Mouse (Mus musculus): Measurements from ENCODE around the gene Ywhag.

Gene Ywhag

GRCm38 (mm10) chr5:135911633-135912220 is 22.7 kb downstream of the Ywhag start:
- DNase-seq (ENCODE audit: low spot score) = no peak

DNA sequence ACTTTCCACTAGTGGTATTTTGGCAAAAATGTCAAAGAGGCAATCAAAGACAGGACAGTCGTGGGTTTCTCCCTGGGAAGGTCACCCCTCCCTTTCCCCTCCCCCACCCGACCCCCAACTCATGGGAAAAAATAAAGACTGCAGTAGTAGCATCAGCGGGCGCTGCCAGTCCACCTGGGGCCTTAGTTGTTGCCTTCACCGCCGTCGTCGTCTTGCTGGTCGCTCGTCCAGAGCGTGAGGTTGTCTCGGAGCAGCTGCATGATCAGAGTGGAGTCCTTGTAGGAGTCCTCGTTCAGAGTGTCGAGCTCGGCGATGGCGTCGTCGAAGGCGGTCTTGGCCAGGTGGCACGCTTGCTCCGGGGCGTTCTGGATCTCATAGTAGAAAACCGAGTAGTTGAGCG is 23.6 kb downstream of the Ywhag start:
- DNase-seq (ENCODE audit: low spot score) = no peak

DNA sequence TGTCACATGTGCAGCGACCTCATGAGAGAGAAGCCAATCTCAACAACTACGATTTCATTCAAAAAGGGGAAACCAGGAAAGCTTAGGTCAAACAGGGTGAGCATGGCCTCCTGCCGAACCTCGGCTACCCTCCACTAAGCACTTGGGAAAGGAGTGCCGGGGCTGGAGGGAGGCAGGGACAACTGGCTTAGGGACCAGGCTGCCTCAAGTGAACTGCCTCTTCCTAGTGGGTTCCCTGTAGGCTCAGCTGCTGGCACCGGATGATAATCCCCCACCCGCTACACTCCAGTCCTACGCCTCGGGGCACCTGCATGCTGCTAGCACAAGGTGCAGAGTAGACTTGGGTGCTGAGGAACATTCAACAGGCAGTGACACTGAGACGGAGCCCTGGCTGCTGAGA is 24.8 kb downstream of the Ywhag start:
- DNase-seq (ENCODE audit: low spot score) = no peak

- no peak for DNase-seq (ENCODE audit: low spot score)
Observed at GRCm38 (mm10) chr5:135908989-135909388, 25.4 kb downstream of the Ywhag start.

- no peak for DNase-seq (ENCODE audit: low spot score)
Observed at GRCm38 (mm10) chr5:135908185-135908584, 26.2 kb downstream of the Ywhag start.

- peak; percentile 35 for DNase-seq (ENCODE audit: low spot score)
Observed at GRCm38 (mm10) chr5:135907256-135907655, 27.2 kb downstream of the Ywhag start.

- DNase-seq (ENCODE audit: low spot score) = no peak
Observed at GRCm38 (mm10) chr5:135906846-135907245, 27.6 kb downstream of the Ywhag start.

GRCm38 (mm10) chr5:135905320-135906225 is 28.8 kb downstream of the Ywhag start:
- DNase-seq (ENCODE audit: low spot score) = no peak

DNA sequence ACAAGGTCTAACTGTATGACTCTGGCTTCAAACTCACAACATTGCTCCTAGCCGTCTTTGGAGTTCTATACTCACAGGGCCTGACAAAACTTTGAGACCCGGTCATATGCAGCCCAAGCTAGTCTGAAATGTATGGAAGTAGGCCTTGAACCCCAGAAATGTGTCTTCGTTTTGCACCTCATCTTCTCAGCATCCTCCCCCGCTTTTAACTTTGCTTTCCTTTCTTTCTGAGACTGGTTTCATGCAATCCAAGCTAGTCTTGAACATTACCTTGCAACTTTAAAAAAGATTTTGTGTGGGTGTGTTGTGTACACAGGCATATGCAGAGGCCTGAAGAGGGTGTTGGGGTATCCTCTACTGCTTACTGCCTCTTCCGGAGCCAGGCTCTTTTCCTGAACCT is 30.2 kb downstream of the Ywhag start:
- no peak for DNase-seq (ENCODE audit: low spot score)

DNA sequence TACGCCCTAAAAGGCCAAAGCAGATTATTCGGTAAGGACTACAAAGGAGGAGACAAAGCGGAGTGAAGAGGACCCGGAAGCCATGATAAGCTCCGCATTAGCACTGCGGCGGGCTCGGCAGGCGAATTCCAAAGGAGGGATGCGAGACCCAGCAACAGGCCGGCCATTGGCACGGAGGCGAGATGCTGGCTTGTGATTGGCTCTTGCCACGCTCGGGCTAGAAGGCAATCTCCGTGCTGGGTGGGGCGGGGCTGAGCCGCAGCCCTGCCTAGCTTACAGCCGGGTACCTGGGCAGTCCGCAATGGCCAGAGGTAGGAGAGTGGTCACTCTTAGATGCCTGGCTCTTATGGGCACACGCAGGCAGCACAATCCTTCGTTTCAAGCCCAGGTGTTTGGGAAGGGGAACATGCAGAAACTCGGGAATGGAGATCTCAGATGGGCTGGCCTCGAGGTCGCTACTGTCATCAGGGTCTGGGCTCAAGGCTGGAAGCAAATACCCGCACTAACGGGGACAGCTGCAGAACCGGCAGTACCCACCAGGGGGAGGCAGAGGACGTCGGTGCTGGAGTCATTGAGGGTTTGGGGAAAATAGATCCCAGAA is 30.8 kb downstream of the Ywhag start:
- DNase-seq (ENCODE audit: low spot score) = peak; percentile 91

GRCm38 (mm10) chr5:135903058-135903457 is 31.4 kb downstream of the Ywhag start:
- DNase-seq (ENCODE audit: low spot score) = no peak

- DNase-seq (ENCODE audit: low spot score) = no peak
Observed at GRCm38 (mm10) chr5:135901354-135902095, 32.9 kb downstream of the Ywhag start.

DNA sequence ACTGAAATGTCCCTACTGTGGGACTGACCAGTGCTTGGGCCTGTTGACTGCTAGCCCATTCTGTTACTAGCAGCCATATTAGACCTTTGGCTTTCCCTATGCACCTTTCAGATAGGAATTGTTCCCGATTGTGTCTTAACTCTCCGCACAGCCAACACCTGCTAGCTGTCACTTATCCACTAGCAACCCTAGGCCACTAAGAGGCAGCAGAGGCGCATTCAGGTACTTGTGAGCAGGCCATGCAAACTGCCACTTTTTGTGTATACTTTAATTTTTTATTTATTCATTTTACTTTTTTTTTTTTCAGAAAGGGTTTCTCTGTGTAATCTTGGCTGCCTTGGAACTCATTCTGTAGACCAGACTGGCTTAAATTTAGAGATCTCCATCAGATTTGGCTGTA is 33.7 kb downstream of the Ywhag start:
- no peak for DNase-seq (ENCODE audit: low spot score)

GRCm38 (mm10) chr5:135899833-135900232 is 34.6 kb downstream of the Ywhag start:
- no peak for DNase-seq (ENCODE audit: low spot score)

GRCm38 (mm10) chr5:135898995-135899394 is 35.4 kb downstream of the Ywhag start:
- no peak for DNase-seq (ENCODE audit: low spot score)

- no peak for DNase-seq (ENCODE audit: low spot score)
Observed at GRCm38 (mm10) chr5:135898028-135898427, 36.4 kb downstream of the Ywhag start.

- no peak for DNase-seq (ENCODE audit: low spot score)
Observed at GRCm38 (mm10) chr5:135894958-135895357, 39.5 kb downstream of the Ywhag start.

DNA sequence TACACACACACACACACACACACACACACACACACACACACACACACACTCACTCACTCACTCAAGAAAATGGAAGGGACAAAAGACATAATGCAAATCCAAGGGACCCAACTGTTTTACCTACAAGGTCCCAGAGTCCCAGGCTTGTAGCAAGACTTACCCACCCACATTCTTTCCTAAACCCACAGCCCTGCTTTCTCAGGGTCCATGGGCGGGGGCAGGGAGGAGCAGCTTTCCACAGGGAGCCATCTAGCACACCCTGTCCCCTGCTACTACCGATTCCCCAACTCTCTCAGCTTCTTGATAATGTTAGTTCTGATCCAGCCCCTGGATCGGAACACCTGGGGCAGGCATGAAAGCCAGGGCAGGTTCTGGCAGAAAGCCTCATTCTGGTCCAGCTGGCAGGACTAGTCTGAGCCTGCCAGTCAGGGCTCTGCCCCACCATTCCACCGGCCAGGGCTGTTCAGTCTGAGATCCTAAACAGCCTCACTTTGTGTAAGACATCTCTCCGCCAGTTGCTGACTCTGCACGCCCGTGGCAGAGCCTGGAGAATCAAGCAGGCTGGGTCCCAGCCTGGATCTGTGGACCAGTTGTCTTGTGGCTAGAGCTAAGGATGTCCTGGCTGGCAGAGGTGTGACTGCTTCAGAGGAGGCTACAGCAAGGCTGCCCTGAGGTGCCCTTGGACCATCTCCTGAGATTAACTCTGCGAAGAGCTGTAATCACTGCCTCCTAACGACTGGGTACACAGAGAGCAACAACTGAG is 41.6 kb downstream of the Ywhag start:
- no peak for DNase-seq (ENCODE audit: low spot score)

GRCm38 (mm10) chr5:135890920-135891319 is 43.5 kb downstream of the Ywhag start:
- DNase-seq (ENCODE audit: low spot score) = no peak

- DNase-seq (ENCODE audit: low spot score) = no peak
Observed at GRCm38 (mm10) chr5:135890323-135890722, 44.1 kb downstream of the Ywhag start.

- DNase-seq (ENCODE audit: low spot score) = no peak
Observed at GRCm38 (mm10) chr5:135888405-135889215, 45.8 kb downstream of the Ywhag start.
